Mouse (Mus musculus) gastrocnemius, adult 8-10 months (tissue): ENCODE results near the gene Akp3. TPM values are rescaled to one million over a fixed set of nuclear protein-coding genes. Genes with fewer than 3 reads are reported as not detected.
A peak's percentile ranks its signal among the peaks of the same experiment; 100 is the strongest.

Experiments used
- DNase-seq, 2 experiments: peaks; one replicate each; pipeline ENCODE4 v3.0.0; 2022; ENCODE audit warnings: low spot score in 2 of 2
- total RNA-seq, 4 experiments: library from RNA; stranded (reverse); gene quantifications; 2 replicates each; pipeline ENCODE4 v1.2.4; 2022

Akp3 gene
- not detected for total RNA-seq

GRCm38 (mm10) chr1:87124673-87125072, at the start of gene Akp3:
Akp3 (plus strand) TSS chr1:87124973.
- DNase-seq, result no peak

GRCm38 (mm10) chr1:87086196-87086595, 38.6 kb upstream of the Akp3 start:
- no peak for DNase-seq

GRCm38 (mm10) chr1:87086964-87087363, 37.8 kb upstream of the Akp3 start:
- no peak for DNase-seq

GRCm38 (mm10) chr1:87089251-87089650, 35.5 kb upstream of the Akp3 start:
- DNase-seq, result no peak

GRCm38 (mm10) chr1:87089828-87090227, 34.9 kb upstream of the Akp3 start, which contains the start of gene Alppl2:
Alppl2 (minus strand) TSS chr1:87089928.
- DNase-seq, result no peak

- no peak for DNase-seq
These were observed 29.1 kb upstream of the Akp3 start for GRCm38 (mm10) chr1:87095642-87096041.

GRCm38 (mm10) chr1:87098358-87098975, 26.3 kb upstream of the Akp3 start:
- peak; percentile 27 to 39 for DNase-seq

GRCm38 (mm10) chr1:87101411-87101810, 23.4 kb upstream of the Akp3 start, which contains the start of gene Alpi:
Alpi (minus strand) TSS chr1:87101606.
- no peak for DNase-seq

- DNase-seq, result no peak
These were observed 22.7 kb upstream of the Akp3 start for GRCm38 (mm10) chr1:87102114-87102513.

- no peak for DNase-seq
These were observed 20.8 kb upstream of the Akp3 start for GRCm38 (mm10) chr1:87103936-87104335.

GRCm38 (mm10) chr1:87106536-87106935, 18.2 kb upstream of the Akp3 start:
- DNase-seq, result no peak

GRCm38 (mm10) chr1:87108564-87108963, 16.2 kb upstream of the Akp3 start:
- no peak for DNase-seq

- no peak for DNase-seq
These were observed 12.9 kb upstream of the Akp3 start for GRCm38 (mm10) chr1:87111719-87112354.

- DNase-seq, result no peak
These were observed 10.0 kb upstream of the Akp3 start for GRCm38 (mm10) chr1:87114784-87115183.

GRCm38 (mm10) chr1:87127206-87128030, 2.6 kb downstream of the Akp3 start:
- no peak for DNase-seq

GRCm38 (mm10) chr1:87131803-87132202, 7.0 kb downstream of the Akp3 start:
- DNase-seq, result no peak

GRCm38 (mm10) chr1:87141550-87141949, 16.8 kb downstream of the Akp3 start:
- no peak for DNase-seq

GRCm38 (mm10) chr1:87142456-87142855, 17.7 kb downstream of the Akp3 start:
- no peak for DNase-seq

GRCm38 (mm10) chr1:87143141-87143540, 18.4 kb downstream of the Akp3 start:
- no peak for DNase-seq

GRCm38 (mm10) chr1:87149422-87149821, 24.6 kb downstream of the Akp3 start:
- DNase-seq, result no peak

- peak in 1 of 2 experiments; percentile 55 for DNase-seq
These were observed 26.5 kb downstream of the Akp3 start for GRCm38 (mm10) chr1:87151286-87151685.
